Mouse (Mus musculus) cerebellum, adult 11 months (tissue): ENCODE data around the gene Dctpp1.
A peak's percentile ranks its signal among the peaks of the same experiment; 100 is the strongest.

Experiments
- DNase-seq: peaks from one replicate; pipeline ENCODE4 v3.0.0; 2022

Gene Dctpp1

GRCm38 (mm10) chr7:127208553-127209438 lies 51.7 kb downstream of the Dctpp1 start, which contains the start of gene Mylpf:
TSS of gene Mylpf (plus strand) at chr7:127208890.
- DNase-seq = peak; percentile 91

GRCm38 (mm10) chr7:127208295-127208552 lies 52.3 kb downstream of the Dctpp1 start, which contains the start of gene Tbc1d10b:
TSS of gene Tbc1d10b (minus strand) at chr7:127208468.
- no peak for DNase-seq

- peak; percentile 32 for DNase-seq
These were observed 52.9 kb downstream of the Dctpp1 start for GRCm38 (mm10) chr7:127207374-127208294.
